Mouse (Mus musculus): Measurements from ENCODE around the gene Apod.

DNA sequence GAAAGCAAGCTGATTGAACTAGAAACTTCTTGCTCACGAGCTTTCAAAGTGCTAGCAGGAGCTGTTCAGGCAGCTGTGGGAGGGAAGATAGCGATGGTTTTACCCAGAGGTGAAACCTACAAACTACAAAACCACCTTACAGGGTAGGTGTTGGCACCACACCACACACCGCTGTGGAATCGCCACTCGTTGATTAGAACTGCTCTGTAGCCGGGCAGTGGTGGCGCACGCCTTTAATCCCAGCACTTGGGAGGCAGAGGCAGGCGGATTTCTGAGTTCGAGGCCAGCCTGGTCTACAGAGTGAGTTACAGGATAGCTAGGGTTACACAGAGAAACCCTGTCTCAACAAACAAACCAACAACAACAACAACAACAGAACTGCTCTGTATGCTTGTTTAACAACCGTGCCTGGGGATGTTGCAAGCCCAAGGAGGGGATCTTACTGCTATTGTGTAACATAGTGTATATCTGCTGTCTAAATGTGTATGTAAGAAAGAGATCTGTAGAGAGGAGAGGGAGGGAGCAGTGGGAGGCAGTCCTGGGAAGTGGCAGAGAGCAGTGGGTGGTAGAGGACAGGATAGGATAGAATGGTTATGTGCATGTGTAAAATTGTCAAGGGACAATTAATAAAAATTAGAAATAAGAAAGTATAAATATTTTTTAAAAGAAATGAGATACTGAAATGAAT lies 27.7 kb downstream of the Apod start:
- TF ChIP-seq POLR2A (IDR thresholded peaks at IDR 0.05; ENCODE audit: low read depth, low read length) (no peak), CTCF (IDR thresholded peaks at IDR 0.05; ENCODE audit: extremely low read depth, insufficient read length, insufficient replicate concordance, low read depth, low read length) (no peak)
